Mouse (Mus musculus) liver, embryonic 16.5 days (tissue): ENCODE results near the gene Smc6. TPM values are rescaled to one million over a fixed set of nuclear protein-coding genes. Genes with fewer than 3 reads are reported as not detected.

Experiments used
- ATAC-seq: fragments of 200-750 bp; cut with Nextera tagmentation; 2 replicates; pipeline ENCODE4 v1.8.0; 2017; ENCODE audit warnings: low read depth, mild to moderate bottlenecking, moderate number of reproducible peaks, moderate library complexity
- H3K27ac ChIP-seq: fragments of 300-500 bp; sonication (generic); 2 replicates; pipeline ENCODE4 v1.5.1; 2014; ENCODE audit warnings: mild to moderate bottlenecking, low read length
- H3K27me3 ChIP-seq: fragments of 300-500 bp; sonication (generic); 2 replicates; pipeline ENCODE4 v1.6.1; 2014; ENCODE audit warnings: low read depth, low read length, mixed read lengths; ENCODE audit not compliant: control insufficient read depth, insufficient read depth
- H3K36me3 ChIP-seq: fragments of 300-500 bp; sonication (generic); 2 replicates; pipeline ENCODE4 v1.6.1; 2014; ENCODE audit warnings: mild to moderate bottlenecking; ENCODE audit not compliant: control insufficient read depth, insufficient read depth
- H3K4me1 ChIP-seq: fragments of 300-500 bp; sonication (generic); 2 replicates; pipeline ENCODE4 v1.6.1; 2014; ENCODE audit warnings: low read depth, low read length, mixed read lengths; ENCODE audit not compliant: control insufficient read depth
- H3K4me2 ChIP-seq: fragments of 300-500 bp; sonication (generic); 2 replicates; pipeline ENCODE4 v1.6.1; 2014; ENCODE audit warnings: low read depth, low read length, mixed read lengths
- H3K4me3 ChIP-seq: fragments of 300-500 bp; sonication (generic); 2 replicates; pipeline ENCODE4 v1.5.1; 2014; ENCODE audit warnings: low read depth, mild to moderate bottlenecking, low read length
- H3K9ac ChIP-seq: fragments of 300-500 bp; sonication (generic); 2 replicates; pipeline ENCODE4 v1.6.1; 2014; ENCODE audit warnings: low read depth, low read length
- H3K9me3 ChIP-seq: fragments of 300-500 bp; sonication (generic); replicated peaks from 2 replicates; pipeline ENCODE4 v1.6.1; 2016; ENCODE audit warnings: low read length; ENCODE audit not compliant: control insufficient read depth
- WGBS: fragments of 180-500 bp; shearing (Covaris S2); extraction: QIAGEN DNeasy Blood & Tissue Kit; methylation state at CpG from one replicate; pipeline ENCODE4 v1.1.7; 2014; ENCODE audit not compliant: insufficient replicate concordance; 5-methylcytosine and 5-hydroxymethylcytosine counted together
- microRNA-seq: library from miRNA; unstranded; fragments of <30 nt; microRNA quantifications from one replicate; pipeline ENCODE4, GENCODE M21; 2016
- polyA plus RNA-seq: library from polyadenylated mRNA; unstranded; fragments of >200 nt; fragmentation: Nextera tagmentation; extraction: Ambion mirVana; gene quantifications from 2 replicates; pipeline ENCODE4 v1.2.1, GENCODE M21; 2015

The Smc6 gene
- polyA plus RNA-seq, 1 experiment from 2014 or later = 61.6 TPM

GRCm38 (mm10) chr12:11349870-11350269, 84.2 kb downstream of the Smc6 start:
- no peak overlapping the region for H3K27ac ChIP-seq
- whole genome bisulfite sequencing = 31% methylated on average over 5 of the region's 5 CpGs
- no peaks in the 10 kb centered on the region for H3K9me3 ChIP-seq
- no peak overlapping the region for H3K4me3 ChIP-seq
- no peak overlapping the region for H3K9ac ChIP-seq
- H3K27me3 ChIP-seq = no peaks in the 10 kb centered on the region
- ATAC-seq = no peak
- no peaks in the 10 kb centered on the region for H3K36me3 ChIP-seq
- no peaks in the 10 kb centered on the region for H3K4me1 ChIP-seq
- H3K4me2 ChIP-seq = no peak overlapping the region

GRCm38 (mm10) chr12:11350895-11351294, 85.2 kb downstream of the Smc6 start:
- no peak overlapping the region for H3K27ac ChIP-seq
- 28% methylated on average over 5 of the region's 5 CpGs for WGBS
- no peaks in the 10 kb centered on the region for H3K4me1 ChIP-seq
- H3K36me3 ChIP-seq = no peaks in the 10 kb centered on the region
- no peaks in the 10 kb centered on the region for H3K9me3 ChIP-seq
- H3K27me3 ChIP-seq = no peaks in the 10 kb centered on the region
- H3K4me3 ChIP-seq = no peak overlapping the region
- H3K4me2 ChIP-seq = no peak overlapping the region
- no peak overlapping the region for H3K9ac ChIP-seq
- no peak for ATAC-seq

GRCm38 (mm10) chr12:11362435-11362834, 96.7 kb downstream of the Smc6 start:
- whole genome bisulfite sequencing = 80% methylated on average over 6 of the region's 6 CpGs
- H3K36me3 ChIP-seq = no peaks in the 10 kb centered on the region

GRCm38 (mm10) chr12:11364870-11365269, 99.2 kb downstream of the Smc6 start:
- no peaks in the 10 kb centered on the region for H3K4me1 ChIP-seq
- H3K9me3 ChIP-seq = no peaks in the 10 kb centered on the region
- no peak for ATAC-seq
- H3K4me3 ChIP-seq = no peak overlapping the region
- no peaks in the 10 kb centered on the region for H3K36me3 ChIP-seq
- no peak overlapping the region for H3K4me2 ChIP-seq
- no peaks in the 10 kb centered on the region for H3K27me3 ChIP-seq
- H3K9ac ChIP-seq = no peak overlapping the region
- 45% methylated on average over 6 of the region's 6 CpGs for WGBS
- no peak overlapping the region for H3K27ac ChIP-seq

More at GRCm38 (mm10) chr12:11362435-11362834, 96.7 kb downstream of the Smc6 start:
- no peak for ATAC-seq
- no peak overlapping the region for H3K27ac ChIP-seq
- no peak overlapping the region for H3K4me3 ChIP-seq
- H3K27me3 ChIP-seq = no peaks in the 10 kb centered on the region
- H3K9me3 ChIP-seq = no peaks in the 10 kb centered on the region
- no peak overlapping the region for H3K9ac ChIP-seq
- no peak overlapping the region for H3K4me2 ChIP-seq
- H3K4me1 ChIP-seq = no peaks in the 10 kb centered on the region

- H3K4me2 ChIP-seq = no peak overlapping the region
- no peaks in the 10 kb centered on the region for H3K36me3 ChIP-seq
- WGBS = 30% methylated on average over 3 of the region's 3 CpGs
- no peak overlapping the region for H3K4me3 ChIP-seq
- H3K27me3 ChIP-seq = no peaks in the 10 kb centered on the region
- no peak overlapping the region for H3K9ac ChIP-seq
- no peak overlapping the region for H3K27ac ChIP-seq
- no peak for ATAC-seq
- H3K9me3 ChIP-seq = no peaks in the 10 kb centered on the region
- H3K4me1 ChIP-seq = no peaks in the 10 kb centered on the region
Measured at GRCm38 (mm10) chr12:11367099-11367765, 101.5 kb downstream of the Smc6 start.

Small RNA genes lying within 50 kb of the gene (microRNA-seq; reads per million reads assigned to microRNA genes)
- gene Mir7675 = not detected

Other genes with a start within 250 kb of the Smc6 start
- 0.09 and 0.15 TPM in 2 replicates for gene Kcns3, start 114.8 kb upstream of the Smc6 start, polyA plus RNA-seq
- gene Msgn1, start 56.9 kb upstream of the Smc6 start, polyA plus RNA-seq = not detected in 2 replicates
- gene Gen1, start 85 bp upstream of the Smc6 start, polyA plus RNA-seq = 8.0 and 8.4 TPM in 2 replicates
- gene Vsnl1, start 170.7 kb downstream of the Smc6 start, polyA plus RNA-seq = not detected in 2 replicates
- 0.04 TPM in 1 of 2 replicates, not detected in the other for gene Rad51ap2, start 190.2 kb downstream of the Smc6 start, polyA plus RNA-seq